Mouse (Mus musculus) heart, embryonic 11.5 days (tissue): ENCODE data around the gene Olfr782. TPM values are rescaled to one million over a fixed set of nuclear protein-coding genes. Genes with fewer than 3 reads are reported as not detected.

Source experiments
- ATAC-seq: fragments of 200-750 bp; cut with Nextera tagmentation; replicated peaks from 2 replicates; pipeline ENCODE4 v1.8.0; 2017; ENCODE audit warnings: moderate library complexity; ENCODE audit not compliant: insufficient number of reproducible peaks, low FRiP score, low TSS enrichment
- H3K27ac ChIP-seq: fragments of 300-500 bp; sonication (generic); 2 replicates; pipeline ENCODE4 v1.5.1; 2014; ENCODE audit warnings: mild to moderate bottlenecking, low read depth, low read length
- H3K27me3 ChIP-seq: fragments of 300-500 bp; sonication (generic); 2 replicates; pipeline ENCODE4 v1.6.1; 2014; ENCODE audit warnings: mild to moderate bottlenecking, low read length, mixed read lengths; ENCODE audit not compliant: control insufficient read depth, insufficient read depth
- H3K36me3 ChIP-seq: fragments of 300-500 bp; sonication (generic); 2 replicates; pipeline ENCODE4 v1.6.1; 2014; ENCODE audit warnings: mild to moderate bottlenecking, low read length, moderate library complexity, mixed read lengths; ENCODE audit not compliant: control insufficient read depth, insufficient read depth
- H3K4me1 ChIP-seq: fragments of 300-500 bp; sonication (generic); 2 replicates; pipeline ENCODE4 v1.6.1; 2014; ENCODE audit warnings: low read length; ENCODE audit not compliant: control insufficient read depth, insufficient read depth
- H3K4me2 ChIP-seq: fragments of 300-500 bp; sonication (generic); 2 replicates; pipeline ENCODE4 v1.6.1; 2014; ENCODE audit warnings: mild to moderate bottlenecking, moderate library complexity
- H3K4me3 ChIP-seq: fragments of 300-500 bp; sonication (generic); 2 replicates; pipeline ENCODE4 v1.5.1; 2014; ENCODE audit warnings: low read depth, low read length
- H3K9ac ChIP-seq: fragments of 300-500 bp; sonication (generic); 2 replicates; pipeline ENCODE4 v1.6.1; 2014; ENCODE audit warnings: mild to moderate bottlenecking, low read depth, low read length, moderate library complexity
- H3K9me3 ChIP-seq: fragments of 300-500 bp; sonication (generic); replicated peaks from 2 replicates; pipeline ENCODE4 v1.6.1; 2016; ENCODE audit warnings: low read length; ENCODE audit not compliant: control insufficient read depth
- WGBS: fragments of 180-500 bp; shearing (Covaris S2); extraction: QIAGEN DNeasy Blood & Tissue Kit; methylation state at CpG from one replicate; pipeline ENCODE4 v1.1.7; 2014; ENCODE audit not compliant: insufficient replicate concordance; 5-methylcytosine and 5-hydroxymethylcytosine counted together
- polyA plus RNA-seq: library from polyadenylated mRNA; unstranded; fragments of >200 nt; fragmentation: Nextera tagmentation; extraction: Ambion mirVana; gene quantifications from 2 replicates; pipeline ENCODE4 v1.2.1, GENCODE M21; 2014

Gene Olfr782
- polyA plus RNA-seq, 1 experiment from 2014 or later = not detected

GRCm38 (mm10) chr10:129383783-129384182, 35.1 kb downstream of the Olfr782 start, which contains the start of gene Olfr784:
Olfr784 (plus strand) TSS chr10:129384083.
- Histone ChIP-seq H3K9me3 (no peaks in the 10 kb centered on the region; the same call in 1 of the 2 replicates), H3K4me1 (no peaks in the 10 kb centered on the region), H3K27me3 (no peaks in the 10 kb centered on the region), H3K36me3 (no peaks in the 10 kb centered on the region), H3K9ac (no peak within 1 kb of the TSS), H3K27ac (no peak within 1 kb of the TSS), H3K4me2 (no peak within 1 kb of the TSS), H3K4me3 (no peak within 1 kb of the TSS)
- no peak for ATAC-seq

DNA sequence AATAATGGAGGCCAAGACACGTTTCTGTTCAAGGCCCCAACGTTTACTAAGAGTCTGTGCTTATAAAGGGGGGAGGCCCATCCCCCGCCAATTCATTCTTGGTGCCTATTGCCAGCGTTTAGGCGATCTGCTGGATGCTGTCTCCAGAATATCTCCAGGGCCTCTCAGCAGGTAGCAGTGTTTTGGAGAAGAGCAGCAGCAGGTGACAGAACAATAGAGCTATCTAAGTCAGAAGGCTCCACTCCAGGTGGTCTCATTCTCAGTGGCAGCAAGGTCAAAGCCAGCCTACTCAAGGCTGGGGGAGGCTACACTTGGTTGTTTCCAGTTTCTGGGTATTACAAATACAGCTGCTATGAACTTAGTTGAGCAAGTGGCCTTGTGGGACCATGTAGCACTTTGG, 52.2 kb downstream of the Olfr782 start:
- Histone ChIP-seq H3K4me1 (no peaks in the 10 kb centered on the region), H3K4me3 (no peak overlapping the region), H3K4me2 (no peak overlapping the region), H3K36me3 (no peaks in the 10 kb centered on the region), H3K27me3 (no peaks in the 10 kb centered on the region), H3K9me3 (no peaks in the 10 kb centered on the region), H3K9ac (no peak overlapping the region), H3K27ac (no peak overlapping the region)
- 45% methylated on average over 5 of the region's 5 CpGs for WGBS
- no peak for ATAC-seq

Other genes with a start within 250 kb of the Olfr782 start
- not detected in 2 replicates for gene Olfr768, start 249.5 kb upstream of the Olfr782 start, polyA plus RNA-seq
- gene Olfr769, start 231.0 kb upstream of the Olfr782 start, polyA plus RNA-seq = not detected in 2 replicates
- gene Olfr770, start 209.9 kb upstream of the Olfr782 start, polyA plus RNA-seq = not detected in 2 replicates
- not detected in 2 replicates for gene Olfr771, start 184.1 kb upstream of the Olfr782 start, polyA plus RNA-seq
- gene Olfr772, start 170.9 kb upstream of the Olfr782 start, polyA plus RNA-seq = not detected in 2 replicates
- gene Olfr773, start 161.4 kb upstream of the Olfr782 start, polyA plus RNA-seq = not detected in 2 replicates
- not detected in 2 replicates for gene Olfr774, start 112.6 kb upstream of the Olfr782 start, polyA plus RNA-seq
- gene Olfr775, start 100.4 kb upstream of the Olfr782 start, polyA plus RNA-seq = not detected in 2 replicates
- gene Olfr776, start 89.7 kb upstream of the Olfr782 start, polyA plus RNA-seq = not detected in 2 replicates
- not detected in 2 replicates for gene Olfr777, start 77.4 kb upstream of the Olfr782 start, polyA plus RNA-seq
- not detected in 2 replicates for gene Olfr780, start 30.7 kb upstream of the Olfr782 start, polyA plus RNA-seq
- not detected in 2 replicates for gene Olfr781, start 20.0 kb upstream of the Olfr782 start, polyA plus RNA-seq
- not detected in 2 replicates for gene Olfr784, start 35.2 kb downstream of the Olfr782 start, polyA plus RNA-seq
- gene Olfr785, start 56.6 kb downstream of the Olfr782 start, polyA plus RNA-seq = not detected in 2 replicates
- not detected in 2 replicates for gene Olfr786, start 78.5 kb downstream of the Olfr782 start, polyA plus RNA-seq
- gene Olfr787, start 113.0 kb downstream of the Olfr782 start, polyA plus RNA-seq = not detected in 2 replicates
- gene Olfr788, start 122.1 kb downstream of the Olfr782 start, polyA plus RNA-seq = not detected in 2 replicates
- not detected in 2 replicates for gene Olfr789, start 135.9 kb downstream of the Olfr782 start, polyA plus RNA-seq
- gene Olfr790, start 149.6 kb downstream of the Olfr782 start, polyA plus RNA-seq = not detected in 2 replicates
- not detected in 2 replicates for gene Olfr791, start 172.9 kb downstream of the Olfr782 start, polyA plus RNA-seq
- gene Olfr792, start 190.3 kb downstream of the Olfr782 start, polyA plus RNA-seq = not detected in 2 replicates
- not detected in 2 replicates for gene Olfr794, start 218.8 kb downstream of the Olfr782 start, polyA plus RNA-seq